Mouse (Mus musculus) testis, adult 2 months (tissue): ENCODE measurements at regions not wholly inside any gene's neighbourhood (a gene's known extent, or its start where the extent isn't known, plus 50 kb on each side); places are given as distances from the start of the nearest gene placed in this dataset.

Experiments used
- CTCF ChIP-seq: fragments of 200-500 bp; IDR thresholded peaks from 2 replicates; pipeline ENCODE4 v1.5.1; 2012; ENCODE audit warnings: low read depth, mild to moderate bottlenecking, inconsistent platforms, low read length, moderate library complexity; ENCODE audit not compliant: control insufficient read depth, insufficient read depth, insufficient replicate concordance
- POLR2A ChIP-seq: fragments of 200-500 bp; IDR thresholded peaks from 2 replicates; pipeline ENCODE4 v1.6.1; 2012; ENCODE audit warnings: low read depth, mild to moderate bottlenecking, inconsistent platforms, low read length, moderate library complexity; ENCODE audit not compliant: control insufficient read depth

GRCm38 (mm10) chr3:147081763-147082162 lies 229.6 kb downstream of the Ttll7 start:
- TF ChIP-seq CTCF (no peak), POLR2A (no peak)
